ENCODE assay signal across 32 mouse cellular contexts in genomic region chr12:103060791-103061190, GRCm38 (mm10).
DNase-seq lines count a peak whose midpoint lies in the region; ATAC-seq and TF ChIP-seq lines count a peak whose summit lies in the region.
"Had no signal": no experiment of that assay in that cellular context is flagged by ENCODE, and none has a peak within 500 bp of the region (broad histone marks: within the 10 kb centered on the region; RNA-seq: fewer than 3 reads in every experiment).

No protein-coding gene starts in this region.

- peak; percentile 53 for ATAC-seq in embryonic facial prominence, embryonic 14.5 days (ENCODE audit: low read depth)
- no peak for ATAC-seq in heart, embryonic 14.5 days (ENCODE audit: insufficient number of reproducible peaks, insufficient read depth, low FRiP score, low read depth)
- ATAC-seq in hindbrain, embryonic 11.5 days (ENCODE audit: low FRiP score), result no peak
- ATAC-seq: forebrain, postnatal 0 days; hindbrain, postnatal 0 days; intestine, embryonic 16.5 days; liver, embryonic 12.5 days; liver, postnatal 0 days; Patski had no signal

- intact Hi-C loops in heart, postnatal 10 days (cut with DNase I), result loop anchor here (10.0 kb wide), 1 partner anchor 486 kb away; no protein-coding TSS in a partner anchor

- no peaks in the 10 kb centered on the region for H3K9me3 ChIP-seq in embryonic facial prominence, embryonic 14.5 days (ENCODE audit: control insufficient read depth, low read length)
- no peaks in the 10 kb centered on the region for H3K9me3 ChIP-seq in embryonic facial prominence, embryonic 10.5 days
- no peaks in the 10 kb centered on the region for H3K9me3 ChIP-seq in heart, embryonic 14.5 days (ENCODE audit: control insufficient read depth, low read length)
- no peaks in the 10 kb centered on the region for H3K9me3 ChIP-seq in hindbrain, embryonic 11.5 days (ENCODE audit: control insufficient read depth, low read length)
- H3K9me3 ChIP-seq: embryonic facial prominence, embryonic 13.5 days; forebrain, embryonic 12.5 days; hindbrain, embryonic 10.5 days; liver, embryonic 12.5 days; megakaryocyte, embryonic 14.5 days; neural tube, embryonic 15.5 days had no signal

- H3K36me3 ChIP-seq in embryonic facial prominence, embryonic 14.5 days (ENCODE audit: control insufficient read depth, insufficient read depth, low read length), result no peaks in the 10 kb centered on the region
- no peaks in the 10 kb centered on the region for H3K36me3 ChIP-seq in embryonic facial prominence, embryonic 10.5 days (replicated peaks)
- no peaks in the 10 kb centered on the region for H3K36me3 ChIP-seq in heart, embryonic 14.5 days (ENCODE audit: control insufficient read depth, insufficient read depth, low read length)
- H3K36me3 ChIP-seq in myocyte (ENCODE audit: control insufficient read depth, insufficient read depth), result no peaks in the 10 kb centered on the region
- H3K36me3 ChIP-seq in hindbrain, embryonic 11.5 days (ENCODE audit: control insufficient read depth, insufficient read depth, low read length), result no peaks in the 10 kb centered on the region
- H3K36me3 ChIP-seq: embryonic facial prominence, embryonic 13.5 days; forebrain, embryonic 12.5 days; G1E; hindbrain, embryonic 10.5 days; liver, embryonic 12.5 days had no signal

- TF ChIP-seq POLR2A in myocyte (IDR thresholded peaks at IDR 0.05; ENCODE audit: insufficient read length, low read depth), result no peak

- H3K27me3 ChIP-seq in embryonic facial prominence, embryonic 14.5 days (replicated peaks; ENCODE audit: control insufficient read depth, insufficient read depth, low read length), result no peaks in the 10 kb centered on the region
- no peaks in the 10 kb centered on the region for H3K27me3 ChIP-seq in embryonic facial prominence, embryonic 10.5 days (replicated peaks; ENCODE audit: low read depth, poor library complexity, severe bottlenecking)
- no peaks in the 10 kb centered on the region; the same call in 1 of the 2 replicates for H3K27me3 ChIP-seq in heart, embryonic 14.5 days (ENCODE audit: control insufficient read depth, insufficient read depth, low read length)
- peaks cover 20% of the 10 kb centered on the region for H3K27me3 ChIP-seq in myocyte (ENCODE audit: control insufficient read depth, insufficient read depth, insufficient read length)
- no peaks in the 10 kb centered on the region for H3K27me3 ChIP-seq in hindbrain, embryonic 11.5 days (ENCODE audit: control insufficient read depth, insufficient read depth, low read length)
- H3K27me3 ChIP-seq: embryonic facial prominence, embryonic 13.5 days; forebrain, embryonic 12.5 days; liver, embryonic 12.5 days; neural tube, embryonic 15.5 days had no signal

- H3K4me3 ChIP-seq in embryonic facial prominence, embryonic 14.5 days (ENCODE audit: low read depth, low read length), result no peak overlapping the region
- no peak overlapping the region for H3K4me3 ChIP-seq in embryonic facial prominence, embryonic 10.5 days
- H3K4me3 ChIP-seq in heart, embryonic 14.5 days (ENCODE audit: control insufficient read depth in 1 of 2, insufficient read depth in 1 of 2, low read depth in 1 of 2, low read length in 2 of 2), result no peak overlapping the region
- no peak overlapping the region for H3K4me3 ChIP-seq in layer of hippocampus, adult 2 months
- no peak overlapping the region for H3K4me3 ChIP-seq in myocyte
- H3K4me3 ChIP-seq in hindbrain, embryonic 11.5 days (ENCODE audit: low read depth, low read length), result no peak overlapping the region
- H3K4me3 ChIP-seq: embryonic facial prominence, embryonic 13.5 days; erythroblast, embryonic 14.5 days; forebrain, embryonic 12.5 days; hindbrain, embryonic 10.5 days; liver, embryonic 12.5 days; megakaryocyte, embryonic 14.5 days; neural tube, embryonic 15.5 days had no signal

- H3K79me2 ChIP-seq in myocyte (ENCODE audit: control insufficient read depth, insufficient read depth), result no peaks in the 10 kb centered on the region

- no peak overlapping the region for H3ac ChIP-seq in myocyte (ENCODE audit: control insufficient read depth, insufficient read length)

- H3K9ac ChIP-seq in embryonic facial prominence, embryonic 14.5 days (ENCODE audit: low read depth, low read length), result no peak overlapping the region
- no peak overlapping the region for H3K9ac ChIP-seq in heart, embryonic 14.5 days (ENCODE audit: low read length)
- no peak overlapping the region for H3K9ac ChIP-seq in hindbrain, embryonic 11.5 days (ENCODE audit: low read depth, low read length)
- H3K9ac ChIP-seq: embryonic facial prominence, embryonic 13.5 days; forebrain, embryonic 12.5 days; forebrain, postnatal 0 days; liver, embryonic 12.5 days; liver, postnatal 0 days; neural tube, embryonic 15.5 days had no signal

- WGBS in embryonic facial prominence, embryonic 14.5 days, result 80% methylated on average over 10 of the region's 10 CpGs
- WGBS in embryonic facial prominence, embryonic 10.5 days, result 91% methylated on average over 10 of the region's 10 CpGs
- 79% methylated on average over 10 of the region's 10 CpGs for WGBS in heart, embryonic 14.5 days
- 92% methylated on average over 10 of the region's 10 CpGs for WGBS in hindbrain, embryonic 11.5 days

- no peak for TF ChIP-seq CTCF in layer of hippocampus, adult 2 months (conservative IDR thresholded peaks at IDR 0.05)

- H3K27ac ChIP-seq in embryonic facial prominence, embryonic 14.5 days (replicated peaks; ENCODE audit: low read depth, low read length), result no peak overlapping the region
- H3K27ac ChIP-seq in embryonic facial prominence, embryonic 10.5 days (replicated peaks), result no peak overlapping the region
- H3K27ac ChIP-seq in heart, embryonic 14.5 days (replicated peaks in 1 of 2; ENCODE audit: control insufficient read depth in 1 of 2, insufficient read depth in 1 of 2, low read depth in 2 of 2, low read length in 2 of 2), result no peak overlapping the region
- H3K27ac ChIP-seq in layer of hippocampus, adult 2 months, result 0 out of 2 replicates have a peak overlapping the region, but pooled peaks have one; percentile 10
- H3K27ac ChIP-seq in hindbrain, embryonic 11.5 days (ENCODE audit: low read depth, low read length), result no peak overlapping the region
- H3K27ac ChIP-seq: embryonic facial prominence, embryonic 13.5 days; forebrain, embryonic 12.5 days; hindbrain, embryonic 10.5 days; hindbrain, postnatal 0 days; liver, embryonic 12.5 days; neural tube, embryonic 15.5 days had no signal

- H3K4me1 ChIP-seq in embryonic facial prominence, embryonic 14.5 days (ENCODE audit: control insufficient read depth, insufficient read depth, low read length), result 0 out of 2 replicates have a peak, but pooled peaks cover 4% of the 10 kb centered on the region
- H3K4me1 ChIP-seq in embryonic facial prominence, embryonic 10.5 days, result peaks cover 6% of the 10 kb centered on the region
- peaks cover 0 to 3% of the 10 kb centered on the region in 2 experiments; a peak in 1 of 4 replicates for H3K4me1 ChIP-seq in heart, embryonic 14.5 days (ENCODE audit: control insufficient read depth in 2 of 2, insufficient read depth in 2 of 2, low read length in 2 of 2)
- H3K4me1 ChIP-seq in hindbrain, embryonic 11.5 days (replicated peaks; ENCODE audit: control insufficient read depth, insufficient read depth, low read length), result no peaks in the 10 kb centered on the region
- H3K4me1 ChIP-seq: forebrain, embryonic 12.5 days; hindbrain, embryonic 10.5 days; liver, embryonic 12.5 days; megakaryocyte, embryonic 14.5 days; neural tube, embryonic 15.5 days had no signal

- no peak overlapping the region for H3K4me2 ChIP-seq in embryonic facial prominence, embryonic 14.5 days (ENCODE audit: low read depth, low read length)
- peak overlapping the region; percentile 42 for H3K4me2 ChIP-seq in heart, embryonic 14.5 days (ENCODE audit: low read length)
- H3K4me2 ChIP-seq in myocyte (ENCODE audit: low read depth), result peak overlapping the region; percentile 7
- H3K4me2 ChIP-seq in hindbrain, embryonic 11.5 days (replicated peaks; ENCODE audit: low read depth, low read length), result no peak overlapping the region
- H3K4me2 ChIP-seq: embryonic facial prominence, embryonic 13.5 days; forebrain, embryonic 12.5 days; liver, embryonic 12.5 days; neural tube, embryonic 15.5 days had no signal

- peak; percentile 71 for DNase-seq in embryonic facial prominence, embryonic 14.5 days (ENCODE audit: low spot score)
- no peak for DNase-seq in embryonic facial prominence, embryonic 10.5 days (ENCODE audit: low spot score)
- DNase-seq in heart, postnatal 10 days, result no peak
- DNase-seq in layer of hippocampus, adult 2 months (ENCODE audit: low spot score in 2 of 2), result no peak
- no peak for DNase-seq in layer of hippocampus, postnatal 25 days (ENCODE audit: extremely low spot score in 1 of 2, low spot score in 1 of 2)
- DNase-seq in hindbrain, embryonic 11.5 days (ENCODE audit: low spot score), result no peak
- DNase-seq: adrenal gland, postnatal 14 days; cerebellum, adult 11-12 months; cerebellum, adult 9-11 months; embryo, embryonic 11 days; forebrain, postnatal 0 days; kidney, adult 9 months; kidney, postnatal 14 days; liver, postnatal 0 days; lung, postnatal 36 days; midbrain, embryonic 14.5 days; retina, postnatal 1 day; right cerebral cortex, postnatal 14 days; thymus, postnatal 4 days had no signal

TF ChIP-seq in myocyte, 11 proteins besides CTCF, POLR2A, EP300 and RAD21:
- no peak for TF ChIP-seq E2F4 (IDR thresholded peaks at IDR 0.05; ENCODE audit: insufficient read depth)
- TF ChIP-seq MYOG (IDR thresholded peaks at IDR 0.05; ENCODE audit: control insufficient read depth in 1 of 3, insufficient read depth in 1 of 3, insufficient read length in 2 of 3, low read depth in 2 of 3), result no peak
- TF ChIP-seq MAX (IDR thresholded peaks at IDR 0.05; ENCODE audit: low read depth), result no peak
- no peak for TF ChIP-seq SRF (IDR thresholded peaks at IDR 0.05; ENCODE audit: control insufficient read depth, insufficient read length, low read depth)
- no peak for TF ChIP-seq MYOD1 (IDR thresholded peaks at IDR 0.05; ENCODE audit: control insufficient read depth in 1 of 3, insufficient read length in 2 of 3, low read depth in 2 of 3)
- TF ChIP-seq USF1 (IDR thresholded peaks at IDR 0.05; ENCODE audit: low read depth), result no peak

Comparison
In these comparisons a context has a peak if more than half of its experiments do, and no peak if none do; other contexts are left out.
1. H3K4me2 ChIP-seq: peak in heart, embryonic 14.5 days (single experiment) and myocyte (single experiment); none in embryonic facial prominence, embryonic 14.5 days (single experiment) and hindbrain, embryonic 11.5 days (single experiment).